Mouse (Mus musculus) retina, adult 2 months (tissue): ENCODE results near the gene Polr3c.
"Not testable (repeated sequence)": the region's sequence is repeated elsewhere in the genome, so short reads cannot be mapped to it uniquely, and the experiment has no call there.

Experiments
- DNase-seq: peaks from one replicate; pipeline ENCODE4 v3.0.0-alpha.2; 2012; ENCODE audit warnings: low read depth, low spot score

Gene Polr3c

GRCm38 (mm10) chr3:96727343-96727827, at the start of gene Polr3c, which contains the start of gene Rnf115:
Gene Polr3c (minus strand): TSS chr3:96727628.
Gene Rnf115 (plus strand): TSS chr3:96727664.
- peak; percentile 87 for DNase-seq

GRCm38 (mm10) chr3:96777120-96777519, 49.7 kb upstream of the Polr3c start:
- no peak for DNase-seq

- DNase-seq, result no peak
Observed at GRCm38 (mm10) chr3:96772949-96773348, 45.5 kb upstream of the Polr3c start.

GRCm38 (mm10) chr3:96769971-96770370, 42.5 kb upstream of the Polr3c start:
- DNase-seq, result no peak

- DNase-seq, result no peak
Observed at GRCm38 (mm10) chr3:96764528-96764927, 37.1 kb upstream of the Polr3c start.

GRCm38 (mm10) chr3:96759695-96760094, 32.3 kb upstream of the Polr3c start:
- no peak for DNase-seq

GRCm38 (mm10) chr3:96757691-96758090, 30.3 kb upstream of the Polr3c start:
- no peak for DNase-seq

GRCm38 (mm10) chr3:96755935-96756334, 28.5 kb upstream of the Polr3c start:
- DNase-seq, result no peak

GRCm38 (mm10) chr3:96746829-96747228, 19.4 kb upstream of the Polr3c start:
- DNase-seq, result no peak

- DNase-seq, result no peak
Observed at GRCm38 (mm10) chr3:96744348-96744747, 16.9 kb upstream of the Polr3c start.

- DNase-seq, result not testable (repeated sequence)
Observed at GRCm38 (mm10) chr3:96740279-96740678, 12.9 kb upstream of the Polr3c start.

GRCm38 (mm10) chr3:96737995-96738394, 10.6 kb upstream of the Polr3c start:
- no peak for DNase-seq

GRCm38 (mm10) chr3:96737013-96737740, 9.7 kb upstream of the Polr3c start:
- DNase-seq, result no peak

GRCm38 (mm10) chr3:96735200-96735599, 7.8 kb upstream of the Polr3c start:
- DNase-seq, result no peak

GRCm38 (mm10) chr3:96733984-96734383, 6.6 kb upstream of the Polr3c start:
- DNase-seq, result no peak

- DNase-seq, result no peak
Observed at GRCm38 (mm10) chr3:96730785-96731184, 3.4 kb upstream of the Polr3c start.

GRCm38 (mm10) chr3:96729403-96729784, 2.0 kb upstream of the Polr3c start:
- no peak for DNase-seq

- DNase-seq, result no peak
Observed at GRCm38 (mm10) chr3:96728634-96729402, 1.4 kb upstream of the Polr3c start.

GRCm38 (mm10) chr3:96727828-96728633, 603 bp upstream of the Polr3c start:
- DNase-seq, result no peak

GRCm38 (mm10) chr3:96719173-96719572, 8.3 kb downstream of the Polr3c start:
- DNase-seq, result no peak

- DNase-seq, result no peak
Observed at GRCm38 (mm10) chr3:96715854-96716253, 11.6 kb downstream of the Polr3c start.

GRCm38 (mm10) chr3:96714286-96714685, 13.1 kb downstream of the Polr3c start:
- DNase-seq, result no peak
